Mouse (Mus musculus): Measurements from ENCODE around the gene Nutf2. TPM values are rescaled to one million over a fixed set of nuclear protein-coding genes. Genes with fewer than 3 reads are reported as not detected.

Nutf2 gene
- polyA plus RNA-seq, 1 experiment from 2014 or later: 266 TPM

DNA sequence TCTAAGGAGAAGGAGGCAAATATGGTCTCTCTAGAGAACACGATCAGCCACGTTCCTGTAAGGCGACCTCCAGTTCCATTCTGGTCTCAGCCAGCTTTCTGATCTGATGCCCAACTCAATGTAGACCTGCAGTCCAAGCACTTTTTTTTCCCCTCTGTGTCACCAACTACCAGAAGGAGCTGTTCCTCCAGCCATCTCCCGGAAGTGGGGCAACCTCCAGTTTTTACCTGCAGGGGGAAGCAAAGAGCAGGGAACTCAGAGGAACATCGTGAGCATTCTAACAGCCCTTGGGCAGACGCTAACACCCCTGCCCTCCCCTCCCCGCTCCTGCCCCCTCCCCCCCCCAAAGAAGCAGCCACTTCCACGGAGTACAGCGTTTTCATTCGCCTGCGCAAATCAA lies 25.1 kb upstream of the Nutf2 start:
- no peaks in the 10 kb centered on the region for H3K9me3 ChIP-seq

GRCm38 (mm10) chr8:105836991-105837390 lies 23.4 kb upstream of the Nutf2 start:
- Histone ChIP-seq H3K4me3 (replicated peaks) (no peak overlapping the region), H3K27me3 (no peaks in the 10 kb centered on the region), H3K4me1 (replicated peaks) (no peaks in the 10 kb centered on the region), H3K9ac (replicated peaks) (no peak overlapping the region), H3K27ac (no peak overlapping the region), H3K9me3 (no peaks in the 10 kb centered on the region), H3K4me2 (no peak overlapping the region), H3K36me3 (peaks cover 10% of the 10 kb centered on the region)
- ATAC-seq (ENCODE audit: insufficient number of reproducible peaks, insufficient read depth, low FRiP score, low TSS enrichment, low read depth): peak; percentile 66; the same call in 1 of the 2 replicates
- 76% methylated on average over 6 of the region's 6 CpGs for WGBS

More for the DNA sequence above, 25.1 kb upstream of the Nutf2 start:
- Histone ChIP-seq H3K36me3 (no peaks in the 10 kb centered on the region), H3K9ac (replicated peaks) (0 out of 2 replicates have a peak overlapping the region, but pooled peaks have one; percentile 12), H3K4me1 (replicated peaks) (no peaks in the 10 kb centered on the region), H3K4me2 (no peak overlapping the region), H3K27me3 (no peaks in the 10 kb centered on the region), H3K4me3 (replicated peaks) (no peak overlapping the region), H3K27ac (no peak overlapping the region)
- no peak for ATAC-seq (ENCODE audit: insufficient number of reproducible peaks, insufficient read depth, low FRiP score, low TSS enrichment, low read depth)
- WGBS: 28% methylated on average over 11 of the region's 11 CpGs

GRCm38 (mm10) chr8:105839209-105839608 lies 21.2 kb upstream of the Nutf2 start:
- no peak for ATAC-seq (ENCODE audit: insufficient number of reproducible peaks, insufficient read depth, low FRiP score, low TSS enrichment, low read depth)
- H3K9me3 ChIP-seq: no peaks in the 10 kb centered on the region

GRCm38 (mm10) chr8:105846678-105847077 lies 13.7 kb upstream of the Nutf2 start:
- no peak overlapping the region for H3K9ac ChIP-seq (replicated peaks)
- 93% methylated on average over 11 of the region's 11 CpGs for WGBS
- H3K9me3 ChIP-seq: no peaks in the 10 kb centered on the region
- no peak overlapping the region for H3K4me2 ChIP-seq
- H3K4me1 ChIP-seq (replicated peaks): peaks cover 8% of the 10 kb centered on the region
- no peak overlapping the region for H3K27ac ChIP-seq
- no peak for ATAC-seq (ENCODE audit: insufficient number of reproducible peaks, insufficient read depth, low FRiP score, low TSS enrichment, low read depth)
- H3K27me3 ChIP-seq: no peaks in the 10 kb centered on the region
- no peak overlapping the region for H3K4me3 ChIP-seq (replicated peaks)
- H3K36me3 ChIP-seq: peaks cover 74% of the 10 kb centered on the region

More at GRCm38 (mm10) chr8:105839209-105839608, 21.2 kb upstream of the Nutf2 start:
- WGBS: 91% methylated on average over 5 of the region's 5 CpGs
- Histone ChIP-seq H3K9ac (replicated peaks) (no peak overlapping the region), H3K4me3 (replicated peaks) (no peak overlapping the region), H3K36me3 (peaks cover 26% of the 10 kb centered on the region), H3K4me1 (replicated peaks) (no peaks in the 10 kb centered on the region), H3K27me3 (no peaks in the 10 kb centered on the region), H3K27ac (no peak overlapping the region), H3K4me2 (no peak overlapping the region)

GRCm38 (mm10) chr8:105850014-105850413 lies 10.4 kb upstream of the Nutf2 start:
- H3K27me3 ChIP-seq: no peaks in the 10 kb centered on the region
- peaks cover 47% of the 10 kb centered on the region for H3K36me3 ChIP-seq
- H3K4me1 ChIP-seq (replicated peaks): peaks cover 10% of the 10 kb centered on the region
- H3K4me2 ChIP-seq: no peak overlapping the region
- no peak overlapping the region for H3K27ac ChIP-seq
- H3K4me3 ChIP-seq (replicated peaks): no peak overlapping the region
- WGBS: 91% methylated on average over 4 of the region's 4 CpGs
- H3K9ac ChIP-seq (replicated peaks): no peak overlapping the region
- ATAC-seq (ENCODE audit: insufficient number of reproducible peaks, insufficient read depth, low FRiP score, low TSS enrichment, low read depth): no peak
- no peaks in the 10 kb centered on the region for H3K9me3 ChIP-seq

- Histone ChIP-seq H3K36me3 (peaks cover 41% of the 10 kb centered on the region), H3K27me3 (no peaks in the 10 kb centered on the region), H3K4me1 (replicated peaks) (peaks cover 10% of the 10 kb centered on the region), H3K4me2 (peak overlapping the region; percentile 69), H3K9ac (replicated peaks) (no peak overlapping the region), H3K4me3 (replicated peaks) (peak overlapping the region; percentile 19; the same call in 1 of the 2 replicates), H3K27ac (no peak overlapping the region), H3K9me3 (no peaks in the 10 kb centered on the region)
- WGBS: 81% methylated on average over 7 of the region's 7 CpGs
- ATAC-seq (ENCODE audit: insufficient number of reproducible peaks, insufficient read depth, low FRiP score, low TSS enrichment, low read depth): no peak
Measured at GRCm38 (mm10) chr8:105850611-105851010, 9.8 kb upstream of the Nutf2 start.

DNA sequence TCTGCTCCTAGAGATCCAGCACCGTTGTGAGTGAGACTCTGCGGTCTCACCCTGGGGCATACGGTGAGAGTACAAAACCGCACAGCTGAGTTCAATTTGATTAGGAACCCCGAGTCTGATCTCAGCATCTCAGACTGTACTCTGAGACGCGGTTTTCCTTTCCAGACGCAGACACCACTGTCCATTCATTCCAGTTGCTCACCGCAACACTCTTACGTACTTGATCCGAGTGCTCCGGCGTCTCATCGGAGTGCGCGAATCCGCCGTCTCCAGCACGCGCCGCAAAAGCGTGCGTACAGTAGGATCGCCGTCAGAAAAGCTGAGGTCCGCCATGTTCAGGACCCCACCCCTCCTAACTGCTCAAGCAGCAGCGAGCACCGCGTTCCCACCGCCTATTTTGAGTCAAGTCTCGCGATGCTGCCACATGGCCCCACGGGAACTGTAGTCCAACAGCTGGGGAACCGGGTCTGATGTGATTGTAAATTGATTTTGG lies 8.7 kb upstream of the Nutf2 start:
- ATAC-seq (ENCODE audit: insufficient number of reproducible peaks, insufficient read depth, low FRiP score, low TSS enrichment, low read depth): peak; percentile 75
- peak overlapping the region; percentile 69 for H3K4me2 ChIP-seq
- no peaks in the 10 kb centered on the region for H3K9me3 ChIP-seq
- H3K27me3 ChIP-seq: no peaks in the 10 kb centered on the region
- H3K36me3 ChIP-seq: peaks cover 30% of the 10 kb centered on the region
- H3K9ac ChIP-seq (replicated peaks): peak overlapping the region; percentile 77
- H3K27ac ChIP-seq: peak overlapping the region; percentile 82
- peak overlapping the region; percentile 74 for H3K4me3 ChIP-seq (replicated peaks)
- WGBS: under 1% methylated on average over 34 of the region's 34 CpGs
- peaks cover 20% of the 10 kb centered on the region for H3K4me1 ChIP-seq (replicated peaks)

- Histone ChIP-seq H3K4me3 (replicated peaks) (peak overlapping the region; percentile 74; the same call in 1 of the 2 replicates), H3K9ac (replicated peaks) (no peak overlapping the region), H3K27ac (no peak overlapping the region), H3K9me3 (no peaks in the 10 kb centered on the region), H3K27me3 (no peaks in the 10 kb centered on the region), H3K36me3 (peaks cover 26% of the 10 kb centered on the region), H3K4me1 (replicated peaks) (peaks cover 26% of the 10 kb centered on the region), H3K4me2 (no peak overlapping the region)
- 83% methylated on average over 12 of the region's 12 CpGs for WGBS
- no peak for ATAC-seq (ENCODE audit: insufficient number of reproducible peaks, insufficient read depth, low FRiP score, low TSS enrichment, low read depth)
Measured at GRCm38 (mm10) chr8:105852146-105852729, 8.1 kb upstream of the Nutf2 start.

- Histone ChIP-seq H3K4me2 (no peak within 1 kb of the TSS), H3K36me3 (peaks cover 19% of the 10 kb centered on the region)
Measured at GRCm38 (mm10) chr8:105853178-105853577, 7.2 kb upstream of the Nutf2 start, which contains the start of gene Cenpt. Cenpt (minus strand) TSS chr8:105853278.

GRCm38 (mm10) chr8:105854303-105854702 lies 6.1 kb upstream of the Nutf2 start:
- Histone ChIP-seq H3K36me3 (peaks cover 12% of the 10 kb centered on the region), H3K27ac (peak overlapping the region; percentile 89; the same call in 1 of the 2 replicates), H3K4me1 (replicated peaks) (peaks cover 44% of the 10 kb centered on the region), H3K4me2 (peak overlapping the region; percentile 98), H3K4me3 (replicated peaks) (peak overlapping the region; percentile 77), H3K9me3 (no peaks in the 10 kb centered on the region), H3K27me3 (no peaks in the 10 kb centered on the region), H3K9ac (replicated peaks) (no peak overlapping the region)
- ATAC-seq (ENCODE audit: insufficient number of reproducible peaks, insufficient read depth, low FRiP score, low TSS enrichment, low read depth): peak; percentile 0; the same call in 1 of the 2 replicates
- 26% methylated on average over 8 of the region's 8 CpGs for WGBS

More at GRCm38 (mm10) chr8:105853178-105853577, 7.2 kb upstream of the Nutf2 start, which contains the start of gene Cenpt:
- Histone ChIP-seq H3K9me3 (no peaks in the 10 kb centered on the region), H3K4me3 (replicated peaks) (no peak within 1 kb of the TSS), H3K4me1 (replicated peaks) (peaks cover 35% of the 10 kb centered on the region), H3K9ac (replicated peaks) (no peak within 1 kb of the TSS), H3K27ac (no peak within 1 kb of the TSS), H3K27me3 (no peaks in the 10 kb centered on the region)
- no peak for ATAC-seq (ENCODE audit: insufficient number of reproducible peaks, insufficient read depth, low FRiP score, low TSS enrichment, low read depth)
- 88% methylated on average over 3 of the region's 3 CpGs for WGBS

DNA sequence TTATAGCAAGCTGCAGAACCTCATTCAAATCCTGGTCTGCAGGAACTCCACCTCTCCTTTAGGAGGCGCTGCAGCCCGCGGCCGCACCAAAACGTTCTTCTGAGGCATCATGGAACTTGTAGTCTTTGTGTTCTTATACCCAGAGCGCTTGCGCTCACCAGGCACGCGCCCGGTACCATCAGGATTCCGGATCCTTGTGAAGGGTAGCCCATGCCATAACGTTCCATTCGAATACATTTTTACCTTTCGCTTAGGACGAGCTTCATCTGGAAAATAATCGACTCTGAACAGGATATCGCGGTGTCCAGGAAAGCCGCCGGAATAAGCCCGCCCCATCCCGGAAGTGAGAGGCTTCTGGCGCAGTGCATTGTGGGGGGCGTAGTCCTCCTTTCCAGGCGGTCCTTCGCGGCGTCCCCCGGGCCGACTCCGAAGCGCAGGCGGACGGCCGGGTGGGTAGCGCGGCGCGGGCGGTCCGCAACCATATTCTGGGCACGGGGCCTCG lies 5.6 kb upstream of the Nutf2 start, which contains the start of gene Thap11:
Gene Thap11, plus strand, starts transcription at position 418 of the 502 bp plus-strand sequence.
- peak; percentile 91 for ATAC-seq (ENCODE audit: insufficient number of reproducible peaks, insufficient read depth, low FRiP score, low TSS enrichment, low read depth)
- Histone ChIP-seq H3K4me1 (replicated peaks) (peaks cover 49% of the 10 kb centered on the region), H3K27me3 (no peaks in the 10 kb centered on the region), H3K9ac (replicated peaks) (peak within 1 kb of the TSS; percentile 82), H3K27ac (peak within 1 kb of the TSS; percentile 89), H3K4me2 (peak within 1 kb of the TSS; percentile 98), H3K4me3 (replicated peaks) (peak within 1 kb of the TSS; percentile 77), H3K9me3 (no peaks in the 10 kb centered on the region), H3K36me3 (peaks cover 7% of the 10 kb centered on the region; the same call in 1 of the 2 replicates)
- under 1% methylated on average over 43 of the region's 43 CpGs for WGBS
